Mouse (Mus musculus) hematopoietic multipotent progenitor cell, adult 10-12 weeks (in vitro differentiated cells): Measurements from ENCODE around the gene Dock4. TPM values are rescaled to one million over a fixed set of nuclear protein-coding genes. Genes with fewer than 3 reads are reported as not detected.

Experiments
- polyA plus RNA-seq: library from polyadenylated mRNA; stranded (reverse); fragments of >175 nt; gene quantifications from 2 replicates; pipeline ENCODE4 v1.2.3, GENCODE M21; 2012; ENCODE audit warnings: low replicate concordance

Dock4 gene
- polyA plus RNA-seq: 2.0 and 2.7 TPM in 2 replicates

DNA sequence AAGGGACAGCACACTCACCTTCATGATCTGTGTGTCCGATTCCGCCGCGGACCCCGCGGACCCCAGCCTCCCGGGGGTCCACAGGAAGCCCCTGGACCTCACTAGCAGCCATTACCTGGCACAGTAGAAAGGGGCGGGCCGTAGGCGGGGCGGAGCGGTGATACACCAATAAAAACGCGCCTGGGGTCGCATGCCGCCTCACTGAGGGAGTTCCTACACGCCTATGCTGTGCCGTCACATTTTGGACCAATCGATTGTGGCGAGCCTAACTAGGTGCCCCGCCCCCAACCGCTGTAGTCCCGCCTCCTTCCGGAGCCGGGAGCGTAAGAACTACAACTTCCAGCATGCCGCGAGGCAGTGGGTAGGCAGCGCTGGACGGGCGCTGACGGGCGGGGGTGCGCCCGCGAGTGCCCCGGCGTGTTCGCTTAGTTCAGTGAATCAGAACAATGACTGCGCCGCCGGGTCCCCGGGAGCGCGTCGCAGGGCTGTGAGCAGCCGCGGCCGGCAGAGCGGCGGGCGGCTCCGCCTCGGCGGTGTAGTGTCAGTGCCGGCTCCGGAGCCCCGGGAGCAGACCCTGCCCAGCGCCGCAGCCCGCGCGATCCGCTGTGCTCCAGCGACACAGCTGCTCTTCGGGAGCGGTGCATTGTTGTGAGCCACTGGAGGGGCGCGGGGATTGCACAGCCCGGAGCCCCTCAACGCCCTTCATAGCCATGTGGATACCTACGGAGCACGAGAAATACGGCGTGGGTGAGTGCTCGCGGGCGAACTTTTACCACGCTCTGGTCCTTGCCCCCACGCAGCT is at the start of gene Dock4, which contains the start of gene Zfp277:
Gene Dock4, plus strand, starts transcription at position 305 of the 802 bp plus-strand sequence.
Gene Zfp277, minus strand, starts transcription at position 255 of the 802 bp plus-strand sequence.

Other genes starting within 250 kb of the Dock4 start
- gene Lsmem1, start 246.5 kb upstream of the Dock4 start, polyA plus RNA-seq: not detected in 2 replicates
- 16.9 and 31.3 TPM in 2 replicates for gene Ifrd1, start 197.4 kb upstream of the Dock4 start, polyA plus RNA-seq
- gene Zfp277, start 50 bp upstream of the Dock4 start, polyA plus RNA-seq: 2.8 and 3.7 TPM in 2 replicates